Mouse (Mus musculus) midbrain, embryonic 12.5 days (tissue): Measurements from ENCODE around the gene Ifi27l2b. TPM values are rescaled to one million over a fixed set of nuclear protein-coding genes. Genes with fewer than 3 reads are reported as not detected.
"Not testable (repeated sequence)": the region's sequence is repeated elsewhere in the genome, so short reads cannot be mapped to it uniquely, and the experiment has no call there.

ENCODE experiments used
- ATAC-seq: fragments of 200-750 bp; cut with Nextera tagmentation; 2 replicates; pipeline ENCODE4 v1.8.0; 2017; ENCODE audit warnings: low read depth, moderate TSS enrichment, moderate library complexity; ENCODE audit not compliant: low FRiP score
- H3K27ac ChIP-seq: fragments of 300-500 bp; sonication (generic); replicated peaks from 2 replicates; pipeline ENCODE4 v1.5.1; 2016; ENCODE audit warnings: mild to moderate bottlenecking
- H3K27me3 ChIP-seq: fragments of 300-500 bp; sonication (generic); 2 replicates; pipeline ENCODE4 v1.6.1; 2016; ENCODE audit warnings: mild to moderate bottlenecking
- H3K36me3 ChIP-seq: fragments of 300-500 bp; sonication (generic); 2 replicates; pipeline ENCODE4 v1.6.1; 2016
- H3K4me1 ChIP-seq: fragments of 300-500 bp; sonication (generic); 2 replicates; pipeline ENCODE4 v1.6.1; 2016
- H3K4me2 ChIP-seq: fragments of 300-500 bp; sonication (generic); replicated peaks from 2 replicates; pipeline ENCODE4 v1.6.1; 2016; ENCODE audit warnings: mild to moderate bottlenecking, moderate library complexity
- H3K4me3 ChIP-seq: fragments of 300-500 bp; sonication (generic); 2 replicates; pipeline ENCODE4 v1.5.1; 2016; ENCODE audit warnings: mild to moderate bottlenecking
- H3K9ac ChIP-seq: fragments of 300-500 bp; sonication (generic); replicated peaks from 2 replicates; pipeline ENCODE4 v1.6.1; 2016; ENCODE audit warnings: mild to moderate bottlenecking, moderate library complexity
- H3K9me3 ChIP-seq: fragments of 300-500 bp; sonication (generic); 2 replicates; pipeline ENCODE4 v1.6.1; 2016; ENCODE audit warnings: mild to moderate bottlenecking
- whole genome bisulfite sequencing: fragments of 180-500 bp; shearing (Covaris S2); methylation state at CpG from one replicate; pipeline ENCODE4 v1.1.7; 2016; 5-methylcytosine and 5-hydroxymethylcytosine counted together
- polyA plus RNA-seq: library from polyadenylated mRNA; unstranded; fragments of >200 nt; fragmentation: Nextera tagmentation; extraction: Ambion mirVana; gene quantifications from 2 replicates; pipeline ENCODE4 v1.2.1, GENCODE M21; 2016

Gene Ifi27l2b
- polyA plus RNA-seq, 1 experiment from 2014 or later = not detected

DNA sequence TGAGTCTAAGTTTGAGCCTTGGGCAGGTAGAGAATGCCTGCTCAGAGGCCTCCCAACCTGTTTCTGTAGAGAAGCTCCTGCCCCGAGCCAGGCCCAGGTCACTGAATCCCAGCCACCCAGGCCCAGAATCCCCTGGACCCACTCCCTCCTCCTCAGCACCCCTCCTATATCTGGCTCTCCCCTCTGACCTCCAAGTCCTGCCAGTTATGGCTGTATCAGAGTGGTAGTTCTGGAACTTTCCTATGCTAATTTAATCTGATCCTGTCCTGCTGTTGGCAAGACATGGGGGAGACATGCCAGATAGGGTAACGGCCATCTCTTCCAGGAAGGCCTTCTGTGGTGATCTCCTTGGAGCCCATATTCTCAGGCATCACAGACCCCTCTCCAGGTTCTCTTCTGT is 25.8 kb upstream of the Ifi27l2b start:
- Histone ChIP-seq H3K27ac (no peak overlapping the region), H3K4me1 (no peaks in the 10 kb centered on the region), H3K4me2 (no peak overlapping the region), H3K4me3 (no peak overlapping the region), H3K27me3 (no peaks in the 10 kb centered on the region), H3K9ac (no peak overlapping the region), H3K36me3 (no peaks in the 10 kb centered on the region), H3K9me3 (no peaks in the 10 kb centered on the region)
- WGBS = 85% methylated on average over 2 of the region's 2 CpGs
- ATAC-seq = no peak

GRCm38 (mm10) chr12:103481671-103482070 is 24.6 kb upstream of the Ifi27l2b start:
- Histone ChIP-seq H3K36me3 (no peaks in the 10 kb centered on the region), H3K9ac (no peak overlapping the region), H3K27ac (no peak overlapping the region), H3K4me2 (no peak overlapping the region), H3K9me3 (no peaks in the 10 kb centered on the region), H3K4me3 (no peak overlapping the region), H3K4me1 (no peaks in the 10 kb centered on the region), H3K27me3 (no peaks in the 10 kb centered on the region)
- no peak for ATAC-seq
- WGBS = 80% methylated on average over 5 of the region's 5 CpGs

GRCm38 (mm10) chr12:103477461-103478015 is 20.5 kb upstream of the Ifi27l2b start:
- Histone ChIP-seq H3K9ac (no peak overlapping the region), H3K27ac (no peak overlapping the region), H3K4me1 (no peaks in the 10 kb centered on the region), H3K9me3 (no peaks in the 10 kb centered on the region), H3K27me3 (no peaks in the 10 kb centered on the region), H3K4me3 (no peak overlapping the region), H3K36me3 (no peaks in the 10 kb centered on the region), H3K4me2 (no peak overlapping the region)
- 76% methylated on average over 7 of the region's 7 CpGs for WGBS
- ATAC-seq = no peak

DNA sequence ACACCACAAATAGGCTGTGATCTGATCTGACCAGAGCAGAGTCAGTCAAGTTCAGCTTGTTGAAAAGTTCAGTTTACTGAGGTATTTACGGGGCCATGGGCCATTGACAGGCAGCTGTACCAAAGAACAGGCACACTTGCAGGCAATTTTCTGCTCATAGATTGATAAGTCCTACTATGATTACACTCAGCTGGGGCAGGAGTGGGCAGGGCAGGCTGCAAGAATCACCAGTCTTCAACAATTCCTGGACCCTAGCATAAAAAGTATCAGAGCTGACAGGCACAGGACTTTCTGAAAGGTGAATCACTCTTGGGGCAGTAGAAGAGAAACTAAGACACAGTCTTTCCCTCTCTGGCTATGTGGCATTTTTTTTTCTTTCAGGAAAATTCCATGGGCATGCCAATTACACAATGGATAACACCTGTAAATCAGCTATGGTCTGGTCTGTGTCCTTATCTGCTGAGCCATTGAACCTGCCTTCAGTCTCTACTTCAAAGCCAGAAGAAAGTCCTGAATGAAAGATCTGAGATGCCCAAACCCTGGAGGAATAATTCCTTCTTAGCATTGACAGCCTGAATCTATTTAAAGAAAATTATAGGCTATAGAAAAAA is 19.9 kb upstream of the Ifi27l2b start:
- 94% methylated on average over 1 of the region's 1 CpGs for WGBS
- ATAC-seq = no peak
- H3K27ac ChIP-seq = no peak overlapping the region
- no peak overlapping the region for H3K9ac ChIP-seq
- H3K27me3 ChIP-seq = no peaks in the 10 kb centered on the region
- H3K9me3 ChIP-seq = no peaks in the 10 kb centered on the region
- H3K36me3 ChIP-seq = no peaks in the 10 kb centered on the region
- no peak overlapping the region for H3K4me3 ChIP-seq
- H3K4me2 ChIP-seq = no peak overlapping the region
- no peaks in the 10 kb centered on the region for H3K4me1 ChIP-seq

DNA sequence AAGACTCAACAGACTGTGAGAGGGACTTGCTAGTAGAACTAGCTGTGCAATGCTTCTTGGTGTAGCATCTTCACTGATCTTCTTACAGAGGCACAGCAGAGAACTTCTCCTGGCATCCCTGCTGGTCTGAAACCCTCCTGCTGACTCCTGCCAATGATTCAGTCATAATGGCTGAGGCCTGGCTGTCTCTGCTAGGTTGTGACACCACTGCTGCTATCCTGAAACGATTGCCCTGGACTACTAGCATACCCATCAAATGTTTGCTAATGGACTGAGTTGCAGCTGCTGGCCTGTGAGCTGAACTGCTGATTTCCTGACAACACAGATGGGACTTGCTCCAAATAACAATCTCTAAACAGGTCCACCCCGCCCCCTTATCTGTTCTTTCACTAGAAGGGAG is 17.5 kb upstream of the Ifi27l2b start:
- WGBS = 48% methylated on average over 2 of the region's 2 CpGs
- Histone ChIP-seq H3K4me2 (no peak overlapping the region), H3K27ac (no peak overlapping the region), H3K4me1 (no peaks in the 10 kb centered on the region), H3K4me3 (no peak overlapping the region), H3K27me3 (no peaks in the 10 kb centered on the region), H3K36me3 (no peaks in the 10 kb centered on the region), H3K9ac (no peak overlapping the region), H3K9me3 (no peaks in the 10 kb centered on the region)
- no peak for ATAC-seq

- no CpG with 5 or more reads among the region's 1 CpGs for WGBS
- H3K27me3 ChIP-seq, H3K4me3 ChIP-seq, H3K9me3 ChIP-seq, H3K36me3 ChIP-seq, ATAC-seq, H3K9ac ChIP-seq, H3K27ac ChIP-seq, H3K4me2 ChIP-seq, H3K4me1 ChIP-seq: not testable (repeated sequence)
Measured at GRCm38 (mm10) chr12:103456727-103457126, 296 bp downstream of the Ifi27l2b start.

GRCm38 (mm10) chr12:103453361-103453760 is 3.7 kb downstream of the Ifi27l2b start:
- Histone ChIP-seq H3K27ac (no peak overlapping the region), H3K36me3 (no peaks in the 10 kb centered on the region)

DNA sequence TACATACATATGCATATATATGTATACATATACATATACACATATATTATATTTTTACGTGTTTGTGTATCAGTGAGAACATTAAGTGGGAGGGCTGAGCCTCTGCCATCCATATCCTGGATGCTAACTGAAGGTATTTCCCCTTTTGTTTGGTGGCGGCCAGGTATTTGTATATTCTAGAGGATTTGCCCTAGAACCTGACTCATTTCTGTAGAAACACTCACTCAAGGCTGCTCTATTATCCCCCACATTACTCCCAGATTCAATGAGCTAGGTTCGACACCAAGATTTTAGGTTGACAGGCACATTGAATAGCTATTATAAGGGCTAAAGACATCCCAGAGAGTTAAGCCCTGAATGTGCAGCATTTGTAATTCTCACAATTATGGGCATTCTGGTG is 12.0 kb downstream of the Ifi27l2b start:
- 83% methylated on average over 3 of the region's 3 CpGs for WGBS

More at GRCm38 (mm10) chr12:103453361-103453760, 3.7 kb downstream of the Ifi27l2b start:
- Histone ChIP-seq H3K27me3 (no peaks in the 10 kb centered on the region; the same call in 1 of the 2 replicates), H3K4me1 (no peaks in the 10 kb centered on the region), H3K4me3 (no peak overlapping the region), H3K4me2 (no peak overlapping the region), H3K9me3 (no peaks in the 10 kb centered on the region), H3K9ac (no peak overlapping the region)
- no peak for ATAC-seq

DNA sequence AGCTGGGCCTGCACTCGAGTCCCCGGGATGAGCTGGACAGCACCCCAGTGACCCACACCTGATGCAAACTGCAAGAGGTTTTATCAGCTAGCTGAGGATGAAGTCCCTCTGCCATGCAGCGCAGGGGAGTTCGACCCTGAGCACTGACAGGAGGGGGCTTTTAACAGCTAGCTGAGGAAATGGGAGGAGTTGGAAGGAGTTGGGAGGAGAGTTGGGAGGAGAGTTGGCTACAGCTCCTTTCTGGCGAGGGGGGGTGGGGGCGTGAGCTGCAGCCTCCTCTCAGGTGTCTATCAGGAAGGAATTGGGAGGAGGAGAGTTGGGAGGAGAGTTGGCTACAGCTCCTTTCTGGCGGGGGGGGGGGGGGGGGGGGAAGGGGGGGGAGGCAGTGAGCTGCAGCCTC is 12.8 kb downstream of the Ifi27l2b start:
- H3K4me3 ChIP-seq = not testable (repeated sequence)
- WGBS = 57% methylated on average over 4 of the region's 7 CpGs

More for the DNA sequence above, 12.0 kb downstream of the Ifi27l2b start:
- Histone ChIP-seq H3K36me3 (no peaks in the 10 kb centered on the region), H3K27ac (no peak overlapping the region), H3K27me3 (no peaks in the 10 kb centered on the region), H3K4me1 (no peaks in the 10 kb centered on the region), H3K4me3 (no peak overlapping the region), H3K9me3 (no peaks in the 10 kb centered on the region), H3K4me2 (no peak overlapping the region), H3K9ac (no peak overlapping the region)
- ATAC-seq = no peak

DNA sequence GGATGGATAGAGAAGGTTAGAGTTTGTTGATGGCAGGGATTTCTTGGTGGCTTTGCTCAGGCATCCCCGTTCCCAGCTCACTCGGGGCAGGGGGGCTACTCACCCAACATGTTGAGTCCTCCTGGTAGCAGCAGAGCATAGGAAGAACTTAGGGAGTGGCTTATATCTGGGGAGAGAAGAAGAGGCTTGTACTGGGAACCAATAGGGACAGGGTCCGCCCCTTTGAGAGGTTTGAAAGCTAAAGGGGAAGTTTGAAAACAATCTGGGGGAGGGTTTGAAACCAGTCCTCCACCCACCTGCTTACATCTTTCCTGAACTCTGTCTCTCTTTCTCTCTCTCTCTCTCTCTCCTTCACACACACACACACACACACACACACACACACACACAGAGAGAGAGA is 13.5 kb downstream of the Ifi27l2b start, which contains the start of gene Ifi27l2a:
Ifi27l2a (minus strand) TSS at position 157 of the 400 bp plus-strand sequence.
- ATAC-seq = no peak
- H3K9ac ChIP-seq = no peak within 1 kb of the TSS
- no peaks in the 10 kb centered on the region for H3K36me3 ChIP-seq
- no peak within 1 kb of the TSS for H3K4me3 ChIP-seq
- no peaks in the 10 kb centered on the region for H3K27me3 ChIP-seq
- H3K4me1 ChIP-seq = no peaks in the 10 kb centered on the region
- H3K4me2 ChIP-seq = no peak within 1 kb of the TSS
- no peaks in the 10 kb centered on the region for H3K9me3 ChIP-seq
- 49% methylated on average over 3 of the region's 3 CpGs for WGBS
- no peak within 1 kb of the TSS for H3K27ac ChIP-seq

More for the DNA sequence above, 12.8 kb downstream of the Ifi27l2b start:
- not testable (repeated sequence) for ATAC-seq, H3K9me3 ChIP-seq, H3K4me1 ChIP-seq, H3K36me3 ChIP-seq, H3K27ac ChIP-seq, H3K9ac ChIP-seq, H3K4me2 ChIP-seq, H3K27me3 ChIP-seq

- Histone ChIP-seq H3K27me3 (no peaks in the 10 kb centered on the region), H3K27ac (no peak overlapping the region), H3K4me3 (no peak overlapping the region), H3K9me3 (no peaks in the 10 kb centered on the region), H3K9ac (no peak overlapping the region), H3K4me1 (no peaks in the 10 kb centered on the region), H3K4me2 (no peak overlapping the region), H3K36me3 (no peaks in the 10 kb centered on the region)
- 89% methylated on average over 1 of the region's 1 CpGs for WGBS
- no peak for ATAC-seq
Measured at GRCm38 (mm10) chr12:103437601-103438000, 19.4 kb downstream of the Ifi27l2b start.

GRCm38 (mm10) chr12:103434861-103435260 is 22.2 kb downstream of the Ifi27l2b start:
- Histone ChIP-seq H3K36me3 (no peaks in the 10 kb centered on the region), H3K27ac (no peak overlapping the region), H3K4me1 (no peaks in the 10 kb centered on the region), H3K9ac (no peak overlapping the region), H3K4me3 (no peak overlapping the region), H3K27me3 (no peaks in the 10 kb centered on the region), H3K9me3 (no peaks in the 10 kb centered on the region), H3K4me2 (no peak overlapping the region)
- ATAC-seq = no peak
